Mouse (Mus musculus) kidney, adult 2 months (tissue): ENCODE measurements around the gene Ccn2.

ENCODE experiments used
- CTCF ChIP-seq: fragments of 200-500 bp; conservative IDR thresholded peaks from 2 replicates; pipeline ENCODE4 v1.5.1; 2011; ENCODE audit warnings: low read depth, mild to moderate bottlenecking, control low read depth, low read length, moderate library complexity, mixed read lengths; ENCODE audit not compliant: insufficient read depth, insufficient read length
- POLR2A ChIP-seq: fragments of 200-500 bp; IDR thresholded peaks from one replicate; pipeline ENCODE4 v1.6.1; 2011; ENCODE audit warnings: low read depth, low read length, control low read depth

DNA sequence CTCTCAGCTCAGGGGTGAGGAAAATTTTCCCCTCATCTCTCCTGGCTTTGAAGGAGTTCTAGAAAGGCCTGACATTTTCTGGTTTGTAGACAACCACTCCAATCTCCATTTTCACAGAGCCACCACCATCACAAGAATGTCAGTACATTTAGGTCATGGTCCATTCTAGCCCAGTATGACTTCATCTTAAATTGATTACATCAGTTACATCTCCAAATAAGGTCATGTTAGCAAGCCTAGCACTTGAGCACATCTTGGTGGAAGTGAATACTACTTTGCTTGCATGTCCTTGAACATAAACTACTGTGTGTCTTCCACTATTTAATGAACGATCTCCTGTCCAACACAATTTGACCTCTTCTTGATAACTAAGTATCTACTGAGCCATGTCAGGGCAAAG, 42.4 kb upstream of the Ccn2 start:
- TF ChIP-seq CTCF = no peak
- TF ChIP-seq POLR2A = no peak
